Mouse (Mus musculus): ENCODE measurements around the gene Cntln. TPM values are rescaled to one million over a fixed set of nuclear protein-coding genes. Genes with fewer than 3 reads are reported as not detected.
A peak's percentile ranks its signal among the peaks of the same experiment; 100 is the strongest.

Cntln gene
- polyA plus RNA-seq, 1 experiment from 2014 or later: 4.8 TPM

GRCm38 (mm10) chr4:85006789-85007188 is 122.7 kb downstream of the Cntln start:
- Histone ChIP-seq H3K4me1 (ENCODE audit: control insufficient read depth, insufficient read depth, low read depth, low read length) (no peaks in the 10 kb centered on the region), H3K9me3 (ENCODE audit: control insufficient read depth, low read length) (no peaks in the 10 kb centered on the region), H3K4me3 (ENCODE audit: low read length) (no peak overlapping the region), H3K9ac (ENCODE audit: low read depth, low read length) (no peak overlapping the region), H3K36me3 (ENCODE audit: control insufficient read depth, insufficient read depth, low read length) (no peaks in the 10 kb centered on the region), H3K4me2 (ENCODE audit: low read length) (no peak overlapping the region), H3K27me3 (replicated peaks; ENCODE audit: control insufficient read depth, insufficient read depth, low read length) (no peaks in the 10 kb centered on the region), H3K27ac (ENCODE audit: low read depth, low read length) (no peak overlapping the region)
- 80% methylated on average over 3 of the region's 3 CpGs for WGBS
- ATAC-seq: no peak

DNA sequence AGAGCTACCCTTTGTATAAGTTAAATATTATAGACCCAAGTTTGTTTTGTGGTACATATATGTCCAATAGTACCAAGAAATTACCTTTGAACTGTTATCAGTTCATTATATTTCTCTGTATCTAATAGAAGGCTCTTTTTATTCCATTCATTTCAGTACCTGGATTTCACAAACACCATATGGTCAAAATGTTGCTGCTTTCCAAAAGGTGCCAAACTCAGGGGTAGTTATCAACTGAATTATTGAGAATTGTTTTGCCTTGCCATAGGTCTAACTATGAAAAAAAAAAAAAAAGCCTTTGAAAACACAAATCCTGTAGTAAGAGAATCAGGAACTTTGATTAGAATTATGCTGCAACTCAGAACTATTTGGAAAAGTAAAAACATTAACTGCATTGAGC is 126.7 kb downstream of the Cntln start:
- Histone ChIP-seq H3K9me3 (ENCODE audit: control insufficient read depth, low read length) (no peaks in the 10 kb centered on the region), H3K4me1 (ENCODE audit: control insufficient read depth, insufficient read depth, low read depth, low read length) (no peaks in the 10 kb centered on the region), H3K27ac (ENCODE audit: low read depth, low read length) (no peak overlapping the region), H3K27me3 (replicated peaks; ENCODE audit: control insufficient read depth, insufficient read depth, low read length) (no peaks in the 10 kb centered on the region), H3K4me3 (ENCODE audit: low read length) (no peak overlapping the region), H3K36me3 (ENCODE audit: control insufficient read depth, insufficient read depth, low read length) (no peaks in the 10 kb centered on the region), H3K4me2 (ENCODE audit: low read length) (no peak overlapping the region), H3K9ac (ENCODE audit: low read depth, low read length) (no peak overlapping the region)
- ATAC-seq: no peak

- H3K27ac ChIP-seq (ENCODE audit: low read depth, low read length): no peak overlapping the region
Measured at GRCm38 (mm10) chr4:85045748-85046147, 161.6 kb downstream of the Cntln start.

DNA sequence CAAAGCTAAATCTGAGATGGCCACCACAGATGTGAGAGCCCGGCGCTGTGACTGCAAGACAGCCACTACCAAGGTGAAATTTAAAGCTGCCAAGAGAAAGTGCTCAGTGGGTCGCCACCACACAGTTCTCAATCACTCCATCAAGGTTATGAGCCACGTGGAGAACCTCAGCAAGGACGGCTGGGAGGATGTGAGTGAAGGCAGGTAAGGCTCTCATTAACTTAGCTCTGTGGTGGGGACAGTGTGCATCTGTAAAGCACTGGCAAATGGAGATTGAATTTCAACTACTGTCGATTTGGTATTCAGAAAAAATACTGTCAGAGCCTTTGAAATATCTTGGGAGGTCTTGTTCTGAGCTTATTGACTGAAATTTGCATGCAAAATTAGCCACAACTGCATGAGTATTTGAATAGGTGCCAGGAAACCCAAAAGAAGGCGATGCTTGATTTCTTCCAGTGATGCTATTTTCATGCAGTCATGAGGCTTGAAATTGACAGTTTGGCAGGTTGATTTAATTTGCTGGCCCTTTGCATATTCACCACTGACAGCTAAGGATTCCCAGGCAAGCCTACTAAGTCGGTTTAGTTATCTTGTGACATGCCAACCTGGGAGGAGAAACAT is 165.9 kb downstream of the Cntln start:
- no peaks in the 10 kb centered on the region for H3K27me3 ChIP-seq (replicated peaks; ENCODE audit: control insufficient read depth, insufficient read depth, low read length)
- H3K9ac ChIP-seq (ENCODE audit: low read depth, low read length): no peak overlapping the region
- H3K4me3 ChIP-seq (ENCODE audit: low read length): no peak overlapping the region
- no peak overlapping the region for H3K4me2 ChIP-seq (ENCODE audit: low read length)
- WGBS: 56% methylated on average over 8 of the region's 8 CpGs
- H3K36me3 ChIP-seq (ENCODE audit: control insufficient read depth, insufficient read depth, low read length): no peaks in the 10 kb centered on the region
- ATAC-seq: no peak
- no peak overlapping the region for H3K27ac ChIP-seq (ENCODE audit: low read depth, low read length)
- no peaks in the 10 kb centered on the region for H3K9me3 ChIP-seq (ENCODE audit: control insufficient read depth, low read length)
- no peaks in the 10 kb centered on the region; the same call in 1 of the 2 replicates for H3K4me1 ChIP-seq (ENCODE audit: control insufficient read depth, insufficient read depth, low read depth, low read length)

More at GRCm38 (mm10) chr4:85045748-85046147, 161.6 kb downstream of the Cntln start:
- no peak for ATAC-seq
- no peaks in the 10 kb centered on the region for H3K36me3 ChIP-seq (ENCODE audit: control insufficient read depth, insufficient read depth, low read length)
- no peaks in the 10 kb centered on the region; the same call in 1 of the 2 replicates for H3K4me1 ChIP-seq (ENCODE audit: control insufficient read depth, insufficient read depth, low read depth, low read length)
- no peak overlapping the region for H3K4me3 ChIP-seq (ENCODE audit: low read length)
- H3K27me3 ChIP-seq (replicated peaks; ENCODE audit: control insufficient read depth, insufficient read depth, low read length): no peaks in the 10 kb centered on the region
- H3K4me2 ChIP-seq (ENCODE audit: low read length): no peak overlapping the region
- H3K9me3 ChIP-seq (ENCODE audit: control insufficient read depth, low read length): no peaks in the 10 kb centered on the region
- 15% methylated on average over 2 of the region's 2 CpGs for WGBS
- no peak overlapping the region for H3K9ac ChIP-seq (ENCODE audit: low read depth, low read length)

DNA sequence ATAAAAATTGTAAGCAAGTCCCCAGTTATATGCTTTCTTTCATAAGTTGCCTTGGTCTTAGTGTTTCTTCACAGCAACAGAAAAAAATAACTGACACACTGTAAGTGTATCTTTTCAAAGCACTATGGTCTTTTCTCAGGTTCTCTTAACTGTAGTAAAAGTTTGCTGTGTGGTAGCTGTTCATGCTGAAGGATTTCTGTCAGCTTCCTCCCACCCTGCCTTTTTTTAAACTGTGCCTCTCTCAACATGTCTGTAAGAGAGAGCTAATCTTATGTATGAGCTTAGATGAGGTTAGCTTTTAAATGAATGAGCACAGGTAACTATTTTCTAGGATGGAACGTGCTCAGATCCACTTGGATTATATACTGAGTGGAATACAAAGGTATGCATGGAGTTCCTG is 170.5 kb downstream of the Cntln start:
- Histone ChIP-seq H3K4me1 (ENCODE audit: control insufficient read depth, insufficient read depth, low read depth, low read length) (no peaks in the 10 kb centered on the region; the same call in 1 of the 2 replicates), H3K9ac (ENCODE audit: low read depth, low read length) (no peak overlapping the region), H3K36me3 (ENCODE audit: control insufficient read depth, insufficient read depth, low read length) (no peaks in the 10 kb centered on the region), H3K27me3 (replicated peaks; ENCODE audit: control insufficient read depth, insufficient read depth, low read length) (no peaks in the 10 kb centered on the region), H3K4me3 (ENCODE audit: low read length) (no peak overlapping the region), H3K9me3 (ENCODE audit: control insufficient read depth, low read length) (no peaks in the 10 kb centered on the region), H3K27ac (ENCODE audit: low read depth, low read length) (no peak overlapping the region), H3K4me2 (ENCODE audit: low read length) (no peak overlapping the region)
- WGBS: 85% methylated on average over 1 of the region's 1 CpGs
- no peak for ATAC-seq

GRCm38 (mm10) chr4:85059598-85059997 is 175.5 kb downstream of the Cntln start:
- H3K27ac ChIP-seq (ENCODE audit: low read depth, low read length): no peak overlapping the region
- no peaks in the 10 kb centered on the region for H3K9me3 ChIP-seq (ENCODE audit: control insufficient read depth, low read length)
- WGBS: 96% methylated on average over 2 of the region's 2 CpGs
- no peaks in the 10 kb centered on the region for H3K27me3 ChIP-seq (replicated peaks; ENCODE audit: control insufficient read depth, insufficient read depth, low read length)
- H3K9ac ChIP-seq (ENCODE audit: low read depth, low read length): no peak overlapping the region
- ATAC-seq: no peak
- H3K4me2 ChIP-seq (ENCODE audit: low read length): no peak overlapping the region
- H3K36me3 ChIP-seq (ENCODE audit: control insufficient read depth, insufficient read depth, low read length): no peaks in the 10 kb centered on the region
- H3K4me3 ChIP-seq (ENCODE audit: low read length): no peak overlapping the region
- no peaks in the 10 kb centered on the region for H3K4me1 ChIP-seq (ENCODE audit: control insufficient read depth, insufficient read depth, low read depth, low read length)

DNA sequence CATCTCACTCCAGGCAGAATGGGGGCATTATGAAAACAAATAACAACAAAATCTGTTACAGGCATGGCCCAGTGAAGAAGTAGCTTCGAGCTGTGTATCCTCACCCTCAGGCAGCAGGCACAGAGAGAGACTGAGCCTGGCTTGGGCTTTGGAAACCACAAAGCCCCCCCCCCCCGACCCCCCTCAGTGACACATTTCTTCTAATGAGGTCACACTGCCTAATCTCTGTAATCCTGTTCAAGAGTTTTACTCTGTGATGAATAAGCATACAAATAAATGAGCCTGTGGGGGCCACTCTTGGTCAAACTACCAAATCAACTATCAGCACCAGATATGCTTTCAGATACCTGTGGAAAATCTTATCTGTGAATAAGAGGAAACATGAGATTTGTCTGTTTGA is 177.6 kb downstream of the Cntln start:
- H3K27me3 ChIP-seq (replicated peaks; ENCODE audit: control insufficient read depth, insufficient read depth, low read length): no peaks in the 10 kb centered on the region
- H3K36me3 ChIP-seq (ENCODE audit: control insufficient read depth, insufficient read depth, low read length): no peaks in the 10 kb centered on the region
- H3K9me3 ChIP-seq (ENCODE audit: control insufficient read depth, low read length): no peaks in the 10 kb centered on the region
- H3K9ac ChIP-seq (ENCODE audit: low read depth, low read length): no peak overlapping the region
- no peak for ATAC-seq
- H3K4me3 ChIP-seq (ENCODE audit: low read length): no peak overlapping the region
- no peak overlapping the region for H3K27ac ChIP-seq (ENCODE audit: low read depth, low read length)
- no peaks in the 10 kb centered on the region for H3K4me1 ChIP-seq (ENCODE audit: control insufficient read depth, insufficient read depth, low read depth, low read length)
- 77% methylated on average over 2 of the region's 2 CpGs for WGBS
- no peak overlapping the region for H3K4me2 ChIP-seq (ENCODE audit: low read length)

DNA sequence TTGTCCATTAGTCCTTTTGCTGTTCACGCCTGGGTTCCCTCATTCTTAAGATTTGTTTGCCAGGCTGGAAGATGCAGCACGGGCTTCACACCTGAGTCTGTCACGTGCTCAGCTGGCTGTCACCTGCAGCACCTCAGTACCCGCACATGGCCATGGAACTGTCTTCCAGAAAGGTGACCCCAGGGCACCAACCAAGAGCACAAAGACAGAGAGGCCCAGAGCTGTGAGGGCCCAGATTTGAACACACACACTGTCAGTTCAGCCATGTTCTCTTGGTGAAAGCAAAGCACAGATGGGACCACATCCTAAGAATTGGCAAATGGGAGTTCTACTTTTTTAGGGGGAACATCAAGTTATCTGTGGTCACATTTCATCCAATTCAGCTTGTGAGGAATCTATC is 211.9 kb downstream of the Cntln start:
- no peaks in the 10 kb centered on the region; the same call in 1 of the 2 replicates for H3K36me3 ChIP-seq (ENCODE audit: control insufficient read depth, insufficient read depth, low read length)
- no peaks in the 10 kb centered on the region for H3K9me3 ChIP-seq (ENCODE audit: control insufficient read depth, low read length)
- no peaks in the 10 kb centered on the region for H3K4me1 ChIP-seq (ENCODE audit: control insufficient read depth, insufficient read depth, low read depth, low read length)
- 73% methylated on average over 4 of the region's 4 CpGs for whole genome bisulfite sequencing
- H3K4me2 ChIP-seq (ENCODE audit: low read length): no peak overlapping the region
- no peaks in the 10 kb centered on the region for H3K27me3 ChIP-seq (replicated peaks; ENCODE audit: control insufficient read depth, insufficient read depth, low read length)
- no peak overlapping the region for H3K9ac ChIP-seq (ENCODE audit: low read depth, low read length)
- H3K4me3 ChIP-seq (ENCODE audit: low read length): no peak overlapping the region
- H3K27ac ChIP-seq (ENCODE audit: low read depth, low read length): no peak overlapping the region
- ATAC-seq: no peak

DNA sequence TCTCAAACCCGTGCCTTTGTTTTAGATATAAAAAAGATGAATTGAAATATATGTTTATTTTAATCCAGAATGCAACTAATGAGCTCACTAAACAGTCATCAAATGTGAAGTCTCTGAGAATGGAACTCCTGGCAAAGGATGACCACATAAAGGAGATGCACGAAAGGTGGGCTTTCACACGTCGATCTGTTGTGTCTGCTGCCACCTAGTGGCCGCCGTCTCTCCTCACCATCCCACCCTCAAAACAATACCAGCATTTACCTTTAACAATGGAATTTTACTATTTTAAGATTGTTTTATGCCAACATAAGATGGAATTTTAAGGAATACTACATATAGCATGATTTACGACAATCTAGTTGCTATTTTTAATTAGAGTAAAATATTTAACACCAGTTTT is 212.6 kb downstream of the Cntln start:
- ATAC-seq: peak; percentile 80; the same call in 1 of the 2 replicates
- 13% methylated on average over 7 of the region's 7 CpGs for WGBS
- no peak overlapping the region for H3K9ac ChIP-seq (ENCODE audit: low read depth, low read length)
- H3K27me3 ChIP-seq (replicated peaks; ENCODE audit: control insufficient read depth, insufficient read depth, low read length): no peaks in the 10 kb centered on the region
- no peaks in the 10 kb centered on the region for H3K9me3 ChIP-seq (ENCODE audit: control insufficient read depth, low read length)
- H3K4me2 ChIP-seq (ENCODE audit: low read length): no peak overlapping the region
- H3K4me3 ChIP-seq (ENCODE audit: low read length): no peak overlapping the region
- H3K27ac ChIP-seq (ENCODE audit: low read depth, low read length): no peak overlapping the region
- H3K36me3 ChIP-seq (ENCODE audit: control insufficient read depth, insufficient read depth, low read length): no peaks in the 10 kb centered on the region; the same call in 1 of the 2 replicates
- H3K4me1 ChIP-seq (ENCODE audit: control insufficient read depth, insufficient read depth, low read depth, low read length): no peaks in the 10 kb centered on the region

Data from hindbrain, embryonic 16.5 days (tissue).